Mouse (Mus musculus) right cerebral cortex, postnatal 25 days (tissue): ENCODE measurements around the gene Pigs.

Experiments used
- DNase-seq: peaks from one replicate; pipeline ENCODE4 v3.0.0; 2022

Pigs gene

GRCm38 (mm10) chr11:78367456-78368225 is 39.4 kb downstream of the Pigs start:
- no peak for DNase-seq

GRCm38 (mm10) chr11:78370389-78370788 is 42.2 kb downstream of the Pigs start:
- no peak for DNase-seq

- no peak for DNase-seq
Measured at GRCm38 (mm10) chr11:78371711-78372110, 43.5 kb downstream of the Pigs start.

GRCm38 (mm10) chr11:78372166-78372565 is 44.0 kb downstream of the Pigs start:
- DNase-seq, result no peak

- no peak for DNase-seq
Measured at GRCm38 (mm10) chr11:78372610-78373009, 44.4 kb downstream of the Pigs start.

GRCm38 (mm10) chr11:78374147-78374546 is 45.9 kb downstream of the Pigs start:
- no peak for DNase-seq

- DNase-seq, result no peak
Measured at GRCm38 (mm10) chr11:78377549-78378159, 49.4 kb downstream of the Pigs start.

- no peak for DNase-seq
Measured at GRCm38 (mm10) chr11:78380351-78380750, 52.1 kb downstream of the Pigs start.

GRCm38 (mm10) chr11:78380996-78381395 is 52.8 kb downstream of the Pigs start:
- DNase-seq, result no peak

GRCm38 (mm10) chr11:78382286-78382685 is 54.1 kb downstream of the Pigs start:
- no peak for DNase-seq

- no peak for DNase-seq
Measured at GRCm38 (mm10) chr11:78382701-78383100, 54.5 kb downstream of the Pigs start.

GRCm38 (mm10) chr11:78385776-78386175 is 57.6 kb downstream of the Pigs start:
- DNase-seq, result no peak

- no peak for DNase-seq
Measured at GRCm38 (mm10) chr11:78386508-78387043, 58.4 kb downstream of the Pigs start, which contains the start of gene Foxn1. Gene Foxn1, minus strand, starts transcription at chr11:78386558.
